8 mouse cellular contexts compared by ENCODE assay signal in the genomic region with DNA sequence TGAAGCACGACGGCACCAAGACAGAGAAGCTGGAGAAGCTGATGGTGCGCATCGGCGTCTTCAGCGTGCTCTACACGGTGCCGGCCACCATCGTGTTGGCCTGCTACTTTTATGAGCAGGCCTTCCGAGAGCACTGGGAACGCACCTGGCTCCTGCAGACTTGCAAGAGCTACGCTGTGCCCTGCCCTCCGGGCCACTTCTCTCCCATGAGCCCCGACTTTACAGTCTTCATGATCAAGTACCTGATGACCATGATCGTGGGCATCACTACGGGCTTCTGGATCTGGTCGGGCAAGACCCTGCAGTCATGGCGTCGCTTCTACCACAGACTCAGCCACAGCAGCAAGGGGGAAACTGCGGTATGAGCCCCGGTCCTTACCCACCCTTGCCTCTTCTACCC. TPM values are rescaled to one million over a fixed set of nuclear protein-coding genes. Genes with fewer than 3 reads are reported as not detected.
DNase-seq lines count a peak whose midpoint lies in the region; ATAC-seq and TF ChIP-seq lines count a peak whose summit lies in the region.

No protein-coding gene starts in this region.

- TF ChIP-seq CTCF in left cerebral cortex, adult 2 months (IDR thresholded peaks at IDR 0.05), result no peak
- TF ChIP-seq CTCF in intestine, postnatal 0 days (IDR thresholded peaks at IDR 0.05; ENCODE audit: low read depth), result no peak

- H3K4me1 ChIP-seq in embryonic facial prominence, embryonic 15.5 days, result peaks cover 70% of the 10 kb centered on the region
- H3K4me1 ChIP-seq in intestine, postnatal 0 days (replicated peaks; ENCODE audit: control insufficient read depth, insufficient read depth, low read length), result peaks cover 11% of the 10 kb centered on the region
- H3K4me1 ChIP-seq in neural tube, embryonic 13.5 days (replicated peaks), result peaks cover 74% of the 10 kb centered on the region

- H3K9ac ChIP-seq in embryonic facial prominence, embryonic 15.5 days, result peak overlapping the region; percentile 57
- no peak overlapping the region; the same call in 1 of the 2 replicates for H3K9ac ChIP-seq in intestine, postnatal 0 days (ENCODE audit: low read depth, low read length)
- H3K9ac ChIP-seq in neural tube, embryonic 13.5 days, result peak overlapping the region; percentile 83

- no peak for ATAC-seq in embryonic facial prominence, embryonic 15.5 days (ENCODE audit: insufficient number of reproducible peaks, low FRiP score, low TSS enrichment, low read depth)
- no peak for ATAC-seq in intestine, postnatal 0 days
- ATAC-seq in neural tube, embryonic 13.5 days (ENCODE audit: low read depth), result no peak

- peak overlapping the region; percentile 17; the same call in 1 of the 2 replicates for H3K4me3 ChIP-seq in left cerebral cortex, adult 2 months
- peak overlapping the region; percentile 61 for H3K4me3 ChIP-seq in embryonic facial prominence, embryonic 15.5 days (replicated peaks)
- peak overlapping the region; percentile 61 for H3K4me3 ChIP-seq in intestine, postnatal 0 days (ENCODE audit: low read depth, low read length)
- H3K4me3 ChIP-seq in neural tube, embryonic 13.5 days, result peak overlapping the region; percentile 70

- intact Hi-C loops in left cerebral cortex, adult 2 months (cut with DNase I), result loop anchor here (2.0 to 5.0 kb wide), 2 partner anchors 32 to 138 kb away; partner anchors contain the start of gene Gm973
- intact Hi-C loops in left cerebral cortex, postnatal 25 days (cut with DNase I), result loop anchor here (5.0 kb wide), 1 partner anchor 138 kb away; no protein-coding TSS in a partner anchor
- intact Hi-C loops in left cerebral cortex, postnatal 14 days (cut with DNase I), result loop anchor here (2.0 to 5.0 kb wide), 2 partner anchors 100 to 167 kb away; no protein-coding TSS in a partner anchor

- no peak for DNase-seq in left cerebral cortex, adult 2 months (ENCODE audit: extremely low spot score in 1 of 2, low spot score in 2 of 2)
- no peak for DNase-seq in left cerebral cortex, postnatal 25 days (ENCODE audit: low spot score in 2 of 2)
- no peak for DNase-seq in left cerebral cortex, postnatal 14 days (ENCODE audit: low spot score in 2 of 2)
- DNase-seq in gastrocnemius, adult 18-20 months (ENCODE audit: low spot score), result no peak
- DNase-seq in frontal cortex, postnatal 14 days (ENCODE audit: low spot score in 2 of 2), result no peak

- H3K36me3 ChIP-seq in embryonic facial prominence, embryonic 15.5 days, result no peaks in the 10 kb centered on the region
- H3K36me3 ChIP-seq in intestine, postnatal 0 days (ENCODE audit: control insufficient read depth, insufficient read depth), result no peaks in the 10 kb centered on the region; the same call in 1 of the 2 replicates
- H3K36me3 ChIP-seq in neural tube, embryonic 13.5 days, result no peaks in the 10 kb centered on the region

- H3K9me3 ChIP-seq in embryonic facial prominence, embryonic 15.5 days (replicated peaks), result no peaks in the 10 kb centered on the region
- H3K9me3 ChIP-seq in intestine, postnatal 0 days (ENCODE audit: control insufficient read depth), result no peaks in the 10 kb centered on the region
- H3K9me3 ChIP-seq in neural tube, embryonic 13.5 days, result no peaks in the 10 kb centered on the region

- WGBS in embryonic facial prominence, embryonic 15.5 days, result 4% methylated on average over 21 of the region's 21 CpGs
- WGBS in intestine, postnatal 0 days, result 23% methylated on average over 21 of the region's 21 CpGs
- 2% methylated on average over 21 of the region's 21 CpGs for WGBS in neural tube, embryonic 13.5 days

- H3K27ac ChIP-seq in left cerebral cortex, adult 2 months, result no peak overlapping the region
- peak overlapping the region; percentile 99 for H3K27ac ChIP-seq in embryonic facial prominence, embryonic 15.5 days (replicated peaks)
- no peak overlapping the region for H3K27ac ChIP-seq in intestine, postnatal 0 days (ENCODE audit: low read depth, low read length)
- peak overlapping the region; percentile 77 for H3K27ac ChIP-seq in neural tube, embryonic 13.5 days (replicated peaks)

- peak overlapping the region; percentile 84 for H3K4me2 ChIP-seq in embryonic facial prominence, embryonic 15.5 days (replicated peaks)
- peak overlapping the region; percentile 97 for H3K4me2 ChIP-seq in intestine, postnatal 0 days (replicated peaks; ENCODE audit: low read depth)
- H3K4me2 ChIP-seq in neural tube, embryonic 13.5 days, result peak overlapping the region; percentile 97

- no peaks in the 10 kb centered on the region for H3K27me3 ChIP-seq in embryonic facial prominence, embryonic 15.5 days
- no peaks in the 10 kb centered on the region for H3K27me3 ChIP-seq in intestine, postnatal 0 days (replicated peaks; ENCODE audit: control insufficient read depth, insufficient read depth, low read length)
- peaks cover 17% of the 10 kb centered on the region; the same call in 1 of the 2 replicates for H3K27me3 ChIP-seq in neural tube, embryonic 13.5 days

RNA-seq across cellular contexts. Expression of gene Fzd7, which starts 2.1 kb away (rescaled TPM):
- 1 to 10 TPM; 5.0 to 7.9 TPM for total RNA-seq in left cerebral cortex, adult 2 months (2021)
- 1 to 10 TPM; 6.8 to 6.9 TPM for total RNA-seq in left cerebral cortex, postnatal 25 days (2021)
- polyA plus RNA-seq in embryonic facial prominence, embryonic 15.5 days (2015; fragmentation: Nextera tagmentation; extraction: Ambion mirVana), result 11.9 TPM in 2 replicates
- 2.6 and 3.0 TPM in 2 replicates for polyA plus RNA-seq in intestine, postnatal 0 days (2015; fragmentation: Nextera tagmentation; extraction: Ambion mirVana)
- polyA plus RNA-seq in neural tube, embryonic 13.5 days (2015; fragmentation: Nextera tagmentation; extraction: Ambion mirVana), result 6.7 and 6.8 TPM in 2 replicates
- 1 to 10 TPM; 5.6 to 6.0 TPM for total RNA-seq in left cerebral cortex, postnatal 14 days (2021)
- total RNA-seq in gastrocnemius, adult 18-20 months (2021), result 10 to 100 TPM; 25.9 to 52.4 TPM

RNA-seq across cellular contexts. Expression of gene Gm973, which starts 31.8 kb away (rescaled TPM):
- total RNA-seq in left cerebral cortex, adult 2 months (2021), result 10 to 100 TPM in 1 of 2 experiments, 1 to 10 TPM in 1; 9.1 to 14.9 TPM
- 1 to 10 TPM; 8.3 to 9.2 TPM for total RNA-seq in left cerebral cortex, postnatal 25 days (2021)
- 9.0 and 13.4 TPM in 2 replicates for polyA plus RNA-seq in embryonic facial prominence, embryonic 15.5 days (2015; fragmentation: Nextera tagmentation; extraction: Ambion mirVana)
- polyA plus RNA-seq in intestine, postnatal 0 days (2015; fragmentation: Nextera tagmentation; extraction: Ambion mirVana), result 0.33 and 0.72 TPM in 2 replicates
- 6.9 and 10.3 TPM in 2 replicates for polyA plus RNA-seq in neural tube, embryonic 13.5 days (2015; fragmentation: Nextera tagmentation; extraction: Ambion mirVana)
- total RNA-seq in left cerebral cortex, postnatal 14 days (2021), result 1 to 10 TPM; 5.8 to 9.0 TPM
- total RNA-seq in gastrocnemius, adult 18-20 months (2021), result 1 to 10 TPM in 1 of 2 experiments, under 1 TPM in 1; 0.87 to 1.4 TPM

Comparison
In these comparisons a context has a peak if more than half of its experiments do, and no peak if none do; other contexts are left out.
1. H3K27ac ChIP-seq: peak in embryonic facial prominence, embryonic 15.5 days (single experiment) and neural tube, embryonic 13.5 days (single experiment); none in left cerebral cortex, adult 2 months (single experiment) and intestine, postnatal 0 days (single experiment).
2. H3K4me3 ChIP-seq: peak in every context shown above with its lines; median percentile 70 in neural tube, embryonic 13.5 days; 61 in embryonic facial prominence, embryonic 15.5 days; 61 in intestine, postnatal 0 days; 17 in left cerebral cortex, adult 2 months.
3. Peak in every context shown above with its lines, with median percentiles within 50 percentile points of each other: H3K4me2 ChIP-seq.